8 mouse cellular contexts compared by ENCODE assay signal in genomic region chr9:119031772-119032171, GRCm38 (mm10). TPM values are rescaled to one million over a fixed set of nuclear protein-coding genes. Genes with fewer than 3 reads are reported as not detected.
A peak's percentile ranks its signal among the peaks of the same experiment; 100 is the strongest.
DNase-seq lines count a peak whose midpoint lies in the region; ATAC-seq and TF ChIP-seq lines count a peak whose summit lies in the region.

No protein-coding gene starts in this region.

- H3K27ac ChIP-seq in heart, adult 2 months = peak overlapping the region; percentile 91

- H3K4me3 ChIP-seq in E14TG2a.4 (replicated peaks; ENCODE audit: low read length) = 0 out of 2 replicates have a peak overlapping the region, but pooled peaks have one; percentile 20
- peak overlapping the region; percentile 31; the same call in 1 of the 2 replicates for H3K4me3 ChIP-seq in heart, adult 2 months

- intact Hi-C loops in heart, adult 2 months (cut with DNase I) = loop anchor here (2.0 kb wide), 1 partner anchor 35 kb away; no protein-coding TSS in a partner anchor

- WGBS in heart, adult 2 months = 31% methylated on average over 14 of the region's 14 CpGs

- TF ChIP-seq POLR2A in heart, adult 2 months (IDR thresholded peaks at IDR 0.05; ENCODE audit: insufficient read depth, low read depth, low read length) = no peak; the same call in 1 of the 2 replicates

- H3K9ac ChIP-seq in heart, adult 2 months (ENCODE audit: low read depth, low read length) = peak overlapping the region; percentile 51; the same call in 1 of the 2 replicates

- no peak for ATAC-seq in monocyte, adult 5-6 weeks (replicated peaks; ENCODE audit: insufficient number of reproducible peaks, low FRiP score, low TSS enrichment, poor library complexity, severe bottlenecking)
- no peak for ATAC-seq in erythroid progenitor cell, adult 5-6 weeks (replicated peaks; ENCODE audit: low FRiP score, poor library complexity, severe bottlenecking)

- H3K27me3 ChIP-seq in E14TG2a.4 (ENCODE audit: insufficient read depth, low read length) = peaks cover 39% of the 10 kb centered on the region
- no peaks in the 10 kb centered on the region for H3K27me3 ChIP-seq in heart, adult 2 months (ENCODE audit: control insufficient read depth, insufficient read depth, low read length)

- DNase-seq in MN1 (ENCODE audit: low spot score) = peak; percentile 39
- DNase-seq in heart, adult 2 months = peak; percentile 78 to 87
- DNase-seq in kidney, postnatal 36 days = peak; percentile 57 to 67
- no peak for DNase-seq in cerebellum, postnatal 36 days
- DNase-seq in layer of hippocampus, adult 9-10 months (ENCODE audit: low spot score) = no peak

- H3K79me2 ChIP-seq in heart, adult 2 months (replicated peaks; ENCODE audit: control insufficient read depth, insufficient read depth, low read length) = no peaks in the 10 kb centered on the region

- TF ChIP-seq EP300 in heart, adult 2 months (IDR thresholded peaks at IDR 0.05; ENCODE audit: insufficient read depth, low read depth, low read length) = no peak

- no peaks in the 10 kb centered on the region for H3K36me3 ChIP-seq in E14TG2a.4 (ENCODE audit: insufficient read depth, low read length)
- H3K36me3 ChIP-seq in heart, adult 2 months (ENCODE audit: control insufficient read depth, insufficient read depth, low read length) = no peaks in the 10 kb centered on the region

- peaks cover 39% of the 10 kb centered on the region for H3K4me1 ChIP-seq in E14TG2a.4 (replicated peaks; ENCODE audit: low read depth, low read length)
- H3K4me1 ChIP-seq in heart, adult 2 months (ENCODE audit: control insufficient read depth, insufficient read depth, low read length) = peaks cover 19% of the 10 kb centered on the region

- no peak for TF ChIP-seq CTCF in E14TG2a.4 (conservative IDR thresholded peaks at IDR 0.05; ENCODE audit: low read length)
- no peak for TF ChIP-seq CTCF in heart, adult 2 months (IDR thresholded peaks at IDR 0.05)

- no peaks in the 10 kb centered on the region for H3K9me3 ChIP-seq in E14TG2a.4 (ENCODE audit: low read length)

RNA-seq across cellular contexts. Expression of gene Vill, which starts 20.8 kb away (rescaled TPM):
- total RNA-seq in heart, adult 2 months (2021) = under 1 TPM; 0.20 to 0.34 TPM
- polyA plus RNA-seq in heart, adult 2 months (2012; rRNA removed) = 0.85 and 1.4 TPM in 2 replicates
- total RNA-seq in monocyte, adult 5-6 weeks (2017) = 17.7 to 39.6 TPM (median 31.0 TPM) in 3 replicates
- 1.8 TPM in 1 of 2 replicates, not detected in the other for total RNA-seq in erythroid progenitor cell, adult 5-6 weeks (2015; ENCODE audit: low replicate concordance)
- 1.9 TPM in 1 of 2 replicates, not detected in the other for total RNA-seq in erythroid progenitor cell, adult 5-6 weeks (2017; ENCODE audit: low replicate concordance)

Comparison
In these comparisons a context has a peak if more than half of its experiments do, and no peak if none do; other contexts are left out.
1. DNase-seq: peak in MN1 (single experiment), heart, adult 2 months (2 of 2) and kidney, postnatal 36 days (2 of 2); none in cerebellum, postnatal 36 days (0 of 2) and layer of hippocampus, adult 9-10 months (single experiment).